Mouse (Mus musculus) hindbrain, embryonic 16.5 days (tissue): ENCODE data around the gene Nptx1. TPM values are rescaled to one million over a fixed set of nuclear protein-coding genes. Genes with fewer than 3 reads are reported as not detected.

Experiments
- ATAC-seq: fragments of 200-750 bp; cut with Nextera tagmentation; 2 replicates; pipeline ENCODE4 v1.8.0; 2017; ENCODE audit warnings: moderate TSS enrichment, moderate library complexity
- H3K27ac ChIP-seq: fragments of 300-500 bp; sonication (generic); 2 replicates; pipeline ENCODE4 v1.5.1; 2014; ENCODE audit warnings: low read depth, mild to moderate bottlenecking, control low read depth, low read length, moderate library complexity
- H3K27me3 ChIP-seq: fragments of 300-500 bp; sonication (generic); replicated peaks from 2 replicates; pipeline ENCODE4 v1.6.1; 2014; ENCODE audit warnings: low read length; ENCODE audit not compliant: control insufficient read depth, insufficient read depth
- H3K36me3 ChIP-seq: fragments of 300-500 bp; sonication (generic); 2 replicates; pipeline ENCODE4 v1.6.1; 2014; ENCODE audit warnings: mild to moderate bottlenecking, low read length, moderate library complexity, mixed read lengths; ENCODE audit not compliant: control insufficient read depth, insufficient read depth
- H3K4me1 ChIP-seq: fragments of 300-500 bp; sonication (generic); 2 replicates; pipeline ENCODE4 v1.6.1; 2014; ENCODE audit warnings: low read depth, low read length; ENCODE audit not compliant: control insufficient read depth, insufficient read depth
- H3K4me2 ChIP-seq: fragments of 300-500 bp; sonication (generic); 2 replicates; pipeline ENCODE4 v1.6.1; 2014; ENCODE audit warnings: mild to moderate bottlenecking, low read length, control low read depth, moderate library complexity
- H3K4me3 ChIP-seq: fragments of 300-500 bp; sonication (generic); 2 replicates; pipeline ENCODE4 v1.5.1; 2014; ENCODE audit warnings: mild to moderate bottlenecking, low read length, control low read depth, moderate library complexity
- H3K9ac ChIP-seq: fragments of 300-500 bp; sonication (generic); 2 replicates; pipeline ENCODE4 v1.6.1; 2014; ENCODE audit warnings: low read depth, mild to moderate bottlenecking, control low read depth, low read length, moderate library complexity
- H3K9me3 ChIP-seq: fragments of 300-500 bp; sonication (generic); 2 replicates; pipeline ENCODE4 v1.6.1; 2014; ENCODE audit warnings: mild to moderate bottlenecking, low read length, moderate library complexity; ENCODE audit not compliant: control insufficient read depth
- WGBS: fragments of 180-500 bp; shearing (Covaris S2); extraction: QIAGEN DNeasy Blood & Tissue Kit; methylation state at CpG from one replicate; pipeline ENCODE4 v1.1.7; 2014; 5-methylcytosine and 5-hydroxymethylcytosine counted together
- polyA plus RNA-seq: library from polyadenylated mRNA; unstranded; fragments of >200 nt; fragmentation: Nextera tagmentation; extraction: Ambion mirVana; gene quantifications from 2 replicates; pipeline ENCODE4 v1.2.1, GENCODE M21; 2015

Gene Nptx1
- polyA plus RNA-seq, 1 experiment from 2014 or later, result 15.6 TPM

GRCm38 (mm10) chr11:119520713-119521063 lies 26.9 kb downstream of the Nptx1 start:
- Histone ChIP-seq H3K9ac (no peak overlapping the region), H3K27me3 (no peaks in the 10 kb centered on the region), H3K36me3 (no peaks in the 10 kb centered on the region), H3K27ac (no peak overlapping the region), H3K4me1 (peaks cover 6% of the 10 kb centered on the region), H3K9me3 (no peaks in the 10 kb centered on the region), H3K4me2 (no peak overlapping the region), H3K4me3 (no peak overlapping the region)
- ATAC-seq, result no peak

GRCm38 (mm10) chr11:119520005-119520712 lies 27.4 kb downstream of the Nptx1 start:
- H3K9me3 ChIP-seq, result no peaks in the 10 kb centered on the region
- H3K9ac ChIP-seq, result no peak overlapping the region
- no peak overlapping the region for H3K4me2 ChIP-seq
- peaks cover 11% of the 10 kb centered on the region for H3K4me1 ChIP-seq
- no peak for ATAC-seq
- no peaks in the 10 kb centered on the region for H3K36me3 ChIP-seq
- no peak overlapping the region for H3K4me3 ChIP-seq
- WGBS, result 76% methylated on average over 5 of the region's 5 CpGs
- H3K27ac ChIP-seq, result no peak overlapping the region
- H3K27me3 ChIP-seq, result no peaks in the 10 kb centered on the region

GRCm38 (mm10) chr11:119519387-119519786 lies 28.2 kb downstream of the Nptx1 start:
- no peaks in the 10 kb centered on the region for H3K27me3 ChIP-seq
- no peak overlapping the region for H3K4me2 ChIP-seq
- H3K9ac ChIP-seq, result no peak overlapping the region
- H3K4me1 ChIP-seq, result peaks cover 16% of the 10 kb centered on the region
- no peak overlapping the region for H3K27ac ChIP-seq
- no peak for ATAC-seq
- H3K36me3 ChIP-seq, result no peaks in the 10 kb centered on the region
- no peaks in the 10 kb centered on the region for H3K9me3 ChIP-seq
- no peak overlapping the region for H3K4me3 ChIP-seq
- WGBS, result 93% methylated on average over 1 of the region's 1 CpGs

- no peak overlapping the region for H3K4me2 ChIP-seq
- WGBS, result 62% methylated on average over 12 of the region's 12 CpGs
- H3K4me3 ChIP-seq, result no peak overlapping the region
- H3K27ac ChIP-seq, result no peak overlapping the region
- no peaks in the 10 kb centered on the region for H3K9me3 ChIP-seq
- H3K27me3 ChIP-seq, result no peaks in the 10 kb centered on the region
- ATAC-seq, result no peak
- H3K9ac ChIP-seq, result no peak overlapping the region
- no peaks in the 10 kb centered on the region for H3K36me3 ChIP-seq
- H3K4me1 ChIP-seq, result peaks cover 24% of the 10 kb centered on the region
These were observed 30.7 kb downstream of the Nptx1 start for GRCm38 (mm10) chr11:119516677-119517361.

- no peaks in the 10 kb centered on the region for H3K36me3 ChIP-seq
- peak overlapping the region; percentile 72 for H3K27ac ChIP-seq
- no peak for ATAC-seq
- peaks cover 24% of the 10 kb centered on the region for H3K4me1 ChIP-seq
- no peaks in the 10 kb centered on the region for H3K27me3 ChIP-seq
- no peak overlapping the region for H3K4me3 ChIP-seq
- H3K9me3 ChIP-seq, result no peaks in the 10 kb centered on the region
- WGBS, result 62% methylated on average over 16 of the region's 16 CpGs
- no peak overlapping the region for H3K4me2 ChIP-seq
- no peak overlapping the region for H3K9ac ChIP-seq
These were observed 31.5 kb downstream of the Nptx1 start for GRCm38 (mm10) chr11:119515823-119516676.

- H3K27ac ChIP-seq, result peak overlapping the region; percentile 72
- peak overlapping the region; percentile 55 for H3K9ac ChIP-seq
- H3K4me3 ChIP-seq, result no peak overlapping the region
- peak; percentile 76 for ATAC-seq
- WGBS, result 3% methylated on average over 21 of the region's 21 CpGs
- no peaks in the 10 kb centered on the region for H3K9me3 ChIP-seq
- H3K4me1 ChIP-seq, result peaks cover 24% of the 10 kb centered on the region
- H3K4me2 ChIP-seq, result peak overlapping the region; percentile 39
- no peaks in the 10 kb centered on the region for H3K27me3 ChIP-seq
- H3K36me3 ChIP-seq, result no peaks in the 10 kb centered on the region
These were observed 32.5 kb downstream of the Nptx1 start for GRCm38 (mm10) chr11:119514967-119515636.

GRCm38 (mm10) chr11:119514108-119514860 lies 33.3 kb downstream of the Nptx1 start:
- WGBS, result 25% methylated on average over 16 of the region's 16 CpGs
- Histone ChIP-seq H3K9me3 (no peaks in the 10 kb centered on the region), H3K27ac (peak overlapping the region; percentile 72), H3K36me3 (no peaks in the 10 kb centered on the region), H3K4me3 (no peak overlapping the region), H3K4me2 (peak overlapping the region; percentile 39), H3K27me3 (no peaks in the 10 kb centered on the region), H3K4me1 (peaks cover 24% of the 10 kb centered on the region), H3K9ac (peak overlapping the region; percentile 55)
- 0 out of 2 replicates have a peak, but pooled peaks have one; percentile 46 for ATAC-seq

- 48% methylated on average over 9 of the region's 9 CpGs for WGBS
- Histone ChIP-seq H3K4me3 (no peak overlapping the region), H3K4me1 (peaks cover 24% of the 10 kb centered on the region), H3K27ac (no peak overlapping the region), H3K4me2 (no peak overlapping the region), H3K36me3 (0 out of 2 replicates have a peak, but pooled peaks cover 2% of the 10 kb centered on the region), H3K9me3 (no peaks in the 10 kb centered on the region), H3K9ac (no peak overlapping the region), H3K27me3 (no peaks in the 10 kb centered on the region)
- no peak for ATAC-seq
These were observed 34.4 kb downstream of the Nptx1 start for GRCm38 (mm10) chr11:119513038-119513659.
